Mouse (Mus musculus): ENCODE measurements around the gene Smpdl3b. TPM values are rescaled to one million over a fixed set of nuclear protein-coding genes. Genes with fewer than 3 reads are reported as not detected.
A peak's percentile ranks its signal among the peaks of the same experiment; 100 is the strongest.
"Not testable (repeated sequence)": the region's sequence is repeated elsewhere in the genome, so short reads cannot be mapped to it uniquely, and the experiment has no call there.

Smpdl3b gene
- polyA plus RNA-seq, 1 experiment from 2014 or later, result 5.3 TPM

DNA sequence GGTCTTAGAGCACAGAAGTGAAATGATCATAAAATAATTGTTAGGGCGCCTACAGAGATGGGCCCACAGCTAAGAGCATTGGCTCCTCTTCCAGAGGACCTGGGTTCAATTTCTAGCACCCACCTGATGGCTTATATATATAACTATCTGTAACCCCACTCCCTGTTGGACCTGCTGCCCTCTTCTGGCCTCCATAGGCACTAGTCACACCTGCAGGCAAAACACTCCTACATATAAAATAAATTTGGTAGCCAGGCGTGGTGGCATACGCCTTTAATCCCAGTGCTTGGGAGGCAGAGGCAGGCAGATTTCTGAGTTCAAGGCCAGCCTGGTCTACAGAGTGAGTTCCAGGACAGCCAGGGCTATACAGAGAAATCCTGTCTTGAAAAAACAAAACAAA, 6.1 kb upstream of the Smpdl3b start:
- H3K4me2 ChIP-seq (ENCODE audit: low read depth, low read length); H3K9ac ChIP-seq (ENCODE audit: low read length); H3K27ac ChIP-seq (ENCODE audit: low read length); H3K36me3 ChIP-seq (ENCODE audit: control insufficient read depth, insufficient read depth, low read length); ATAC-seq (ENCODE audit: insufficient read depth, low FRiP score); H3K4me1 ChIP-seq (ENCODE audit: control insufficient read depth, insufficient read depth, low read length); H3K4me3 ChIP-seq (replicated peaks; ENCODE audit: low read length); H3K9me3 ChIP-seq (replicated peaks; ENCODE audit: control insufficient read depth, low read length); H3K27me3 ChIP-seq (ENCODE audit: control insufficient read depth, insufficient read depth, low read length): not testable (repeated sequence)
- 85% methylated on average over 3 of the region's 3 CpGs for WGBS

DNA sequence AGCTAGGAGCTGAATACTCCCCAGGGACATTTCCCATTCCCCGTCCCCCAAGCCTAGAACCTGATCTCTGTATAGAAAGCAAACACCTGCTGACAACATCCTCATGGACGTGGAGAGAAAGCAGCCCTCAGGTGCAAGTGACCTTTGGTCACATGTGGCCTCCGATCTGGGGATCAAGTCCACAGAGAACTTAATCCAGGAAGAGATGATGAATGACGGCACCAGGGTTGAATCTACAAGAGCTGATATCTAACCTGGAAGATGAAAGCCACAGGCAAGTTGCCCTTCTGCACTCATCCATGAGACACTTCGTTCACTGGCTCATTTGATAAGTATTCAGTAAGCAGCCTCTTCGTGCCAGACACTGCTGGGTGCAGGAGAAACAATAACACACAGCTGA, 5.5 kb upstream of the Smpdl3b start:
- ATAC-seq (ENCODE audit: insufficient read depth, low FRiP score), result no peak
- Histone ChIP-seq H3K4me1 (ENCODE audit: control insufficient read depth, insufficient read depth, low read length) (no peaks in the 10 kb centered on the region; the same call in 1 of the 2 replicates), H3K36me3 (ENCODE audit: control insufficient read depth, insufficient read depth, low read length) (no peaks in the 10 kb centered on the region), H3K27ac (ENCODE audit: low read length) (no peak overlapping the region), H3K4me3 (replicated peaks; ENCODE audit: low read length) (no peak overlapping the region), H3K9me3 (replicated peaks; ENCODE audit: control insufficient read depth, low read length) (no peaks in the 10 kb centered on the region), H3K4me2 (ENCODE audit: low read depth, low read length) (no peak overlapping the region), H3K9ac (ENCODE audit: low read length) (no peak overlapping the region), H3K27me3 (ENCODE audit: control insufficient read depth, insufficient read depth, low read length) (peaks cover 1% of the 10 kb centered on the region; the same call in 1 of the 2 replicates)
- 56% methylated on average over 6 of the region's 6 CpGs for WGBS

DNA sequence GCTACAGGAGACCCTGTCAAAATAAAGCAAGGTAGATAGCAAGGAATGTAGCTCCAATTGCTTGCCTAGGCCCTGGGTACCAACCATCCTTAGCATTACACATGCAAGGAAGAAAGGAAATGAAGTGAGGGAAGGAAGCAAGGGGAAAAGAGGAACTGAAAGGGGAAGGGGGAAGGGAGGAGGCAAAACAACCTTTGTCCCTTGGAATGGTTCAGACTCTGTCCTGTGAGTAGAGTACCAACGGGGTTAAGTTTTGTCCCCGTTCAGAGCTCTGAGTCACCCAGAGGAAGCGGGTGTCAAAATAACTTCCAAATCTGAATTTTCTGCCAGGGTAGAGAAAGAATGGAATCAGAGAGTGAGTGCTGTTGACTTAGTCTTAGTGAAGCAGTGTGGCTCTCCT, 3.2 kb upstream of the Smpdl3b start:
- H3K9ac ChIP-seq (ENCODE audit: low read length), result no peak overlapping the region
- no peak for ATAC-seq (ENCODE audit: insufficient read depth, low FRiP score)
- H3K4me2 ChIP-seq (ENCODE audit: low read depth, low read length), result no peak overlapping the region
- 48% methylated on average over 3 of the region's 3 CpGs for WGBS
- H3K27me3 ChIP-seq (ENCODE audit: control insufficient read depth, insufficient read depth, low read length), result peaks cover 4% of the 10 kb centered on the region; the same call in 1 of the 2 replicates
- no peak overlapping the region for H3K27ac ChIP-seq (ENCODE audit: low read length)
- H3K36me3 ChIP-seq (ENCODE audit: control insufficient read depth, insufficient read depth, low read length), result no peaks in the 10 kb centered on the region
- H3K4me3 ChIP-seq (replicated peaks; ENCODE audit: low read length), result no peak overlapping the region
- H3K4me1 ChIP-seq (ENCODE audit: control insufficient read depth, insufficient read depth, low read length), result no peaks in the 10 kb centered on the region; the same call in 1 of the 2 replicates
- no peaks in the 10 kb centered on the region for H3K9me3 ChIP-seq (replicated peaks; ENCODE audit: control insufficient read depth, low read length)

DNA sequence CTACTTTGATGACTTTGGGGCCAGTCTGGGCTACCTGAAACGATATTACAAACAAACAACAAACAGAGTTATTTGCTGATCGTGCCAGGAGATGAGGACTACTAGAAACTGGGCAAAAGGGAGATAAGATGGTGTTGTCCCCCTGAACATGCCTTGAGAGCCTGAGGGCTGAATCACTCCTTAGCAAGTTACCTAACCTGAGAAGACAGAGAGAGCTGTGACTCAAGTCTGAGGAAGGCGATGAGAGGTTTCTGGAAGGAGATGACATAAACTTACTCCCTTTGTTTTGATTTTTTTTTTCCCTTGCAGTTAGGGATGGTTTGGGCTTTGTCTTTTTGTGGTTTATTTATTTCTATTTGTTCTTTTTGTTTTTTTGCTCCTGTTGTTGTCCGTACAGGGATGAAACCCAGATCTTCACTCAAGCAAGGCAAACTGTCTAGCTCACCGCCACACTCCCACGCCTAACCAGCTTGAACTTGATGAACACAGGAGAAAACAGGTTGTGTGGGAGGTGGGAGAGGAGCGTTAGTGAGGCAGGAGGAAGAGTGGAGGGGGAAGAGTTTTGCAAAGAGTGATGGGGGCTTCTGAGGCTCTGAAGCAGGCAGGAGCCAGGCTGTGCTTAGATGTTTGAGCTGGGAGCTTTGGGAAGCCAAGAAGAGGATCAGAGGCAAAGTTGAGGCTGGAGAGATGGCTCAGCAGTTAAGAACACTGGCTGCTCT, 740 bp upstream of the Smpdl3b start:
- 79% methylated on average over 7 of the region's 7 CpGs for WGBS
- H3K4me2 ChIP-seq (ENCODE audit: low read depth, low read length), result peak overlapping the region; percentile 99
- ATAC-seq (ENCODE audit: insufficient read depth, low FRiP score), result no peak
- H3K9ac ChIP-seq (ENCODE audit: low read length), result no peak overlapping the region
- no peak overlapping the region for H3K4me3 ChIP-seq (replicated peaks; ENCODE audit: low read length)
- H3K27ac ChIP-seq (ENCODE audit: low read length), result no peak overlapping the region
- H3K4me1 ChIP-seq (ENCODE audit: control insufficient read depth, insufficient read depth, low read length), result no peaks in the 10 kb centered on the region; the same call in 1 of the 2 replicates
- H3K9me3 ChIP-seq (replicated peaks; ENCODE audit: control insufficient read depth, low read length), result no peaks in the 10 kb centered on the region
- H3K36me3 ChIP-seq (ENCODE audit: control insufficient read depth, insufficient read depth, low read length), result no peaks in the 10 kb centered on the region
- peaks cover 4% of the 10 kb centered on the region; the same call in 1 of the 2 replicates for H3K27me3 ChIP-seq (ENCODE audit: control insufficient read depth, insufficient read depth, low read length)

DNA sequence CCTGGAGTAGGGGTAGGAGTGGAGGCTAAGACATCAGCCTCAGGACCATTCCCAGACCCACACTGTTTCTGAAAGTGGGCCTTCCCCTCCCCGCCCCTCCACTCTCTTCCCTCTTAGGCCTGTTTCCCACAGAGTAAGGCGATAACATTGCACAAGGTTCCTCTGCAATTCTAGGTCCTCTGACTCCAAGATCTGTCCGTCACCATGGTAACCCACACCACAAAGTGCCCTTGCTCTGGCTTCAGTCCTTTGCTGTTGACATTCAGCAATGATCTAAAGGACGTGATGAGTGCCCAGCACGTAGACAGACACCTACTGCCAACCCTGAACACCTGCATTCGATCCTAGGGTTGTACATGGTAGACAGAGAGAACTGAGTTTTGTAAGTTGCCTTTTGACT, 4.1 kb downstream of the Smpdl3b start:
- no peaks in the 10 kb centered on the region; the same call in 1 of the 2 replicates for H3K4me1 ChIP-seq (ENCODE audit: control insufficient read depth, insufficient read depth, low read length)

DNA sequence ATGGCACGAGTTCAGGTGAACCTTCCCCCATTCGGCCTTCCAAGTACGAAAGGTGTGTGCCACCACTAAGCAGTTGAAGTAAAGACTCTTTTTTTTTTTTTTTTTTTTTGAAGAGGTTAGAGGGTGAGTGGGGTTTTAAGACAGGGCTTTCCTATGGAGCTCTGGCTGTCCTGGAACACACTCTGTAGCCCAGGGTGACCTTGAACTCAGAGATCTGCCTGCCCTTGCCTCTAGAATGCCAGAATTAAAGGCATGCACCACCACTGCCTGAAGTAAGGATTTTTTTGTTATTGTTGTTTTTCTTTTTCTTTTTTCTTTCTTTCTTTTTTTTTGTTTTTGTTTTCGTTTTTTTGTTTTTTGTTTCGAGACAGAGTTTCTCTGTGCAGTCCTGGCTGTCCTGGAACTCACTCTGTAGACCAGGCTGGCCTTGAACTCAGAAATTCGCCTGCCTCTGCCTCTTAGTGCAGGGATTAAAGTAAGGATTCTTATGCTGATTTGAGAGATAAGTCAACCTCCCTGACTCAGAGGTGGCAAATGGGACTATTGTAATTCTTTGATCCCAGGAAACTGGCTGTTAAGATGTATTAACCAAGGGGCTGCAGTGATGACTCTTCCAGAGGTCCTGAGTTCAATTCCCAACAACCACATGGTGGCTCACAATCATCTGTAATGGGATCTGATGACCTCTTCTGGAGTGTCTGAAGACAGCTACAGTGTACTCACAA, 7.6 kb downstream of the Smpdl3b start:
- no peak overlapping the region for H3K4me2 ChIP-seq (ENCODE audit: low read depth, low read length)
- no peaks in the 10 kb centered on the region for H3K9me3 ChIP-seq (replicated peaks; ENCODE audit: control insufficient read depth, low read length)
- no peak overlapping the region for H3K4me3 ChIP-seq (replicated peaks; ENCODE audit: low read length)
- ATAC-seq (ENCODE audit: insufficient read depth, low FRiP score), result no peak
- H3K4me1 ChIP-seq (ENCODE audit: control insufficient read depth, insufficient read depth, low read length), result no peaks in the 10 kb centered on the region
- H3K27me3 ChIP-seq (ENCODE audit: control insufficient read depth, insufficient read depth, low read length), result no peaks in the 10 kb centered on the region
- H3K27ac ChIP-seq (ENCODE audit: low read length), result no peak overlapping the region
- WGBS, result 77% methylated on average over 6 of the region's 6 CpGs
- H3K9ac ChIP-seq (ENCODE audit: low read length), result no peak overlapping the region
- no peaks in the 10 kb centered on the region for H3K36me3 ChIP-seq (ENCODE audit: control insufficient read depth, insufficient read depth, low read length)

More for the DNA sequence above, 4.1 kb downstream of the Smpdl3b start:
- whole genome bisulfite sequencing, result 76% methylated on average over 6 of the region's 6 CpGs
- no peaks in the 10 kb centered on the region for H3K9me3 ChIP-seq (replicated peaks; ENCODE audit: control insufficient read depth, low read length)
- ATAC-seq (ENCODE audit: insufficient read depth, low FRiP score), result no peak
- H3K27ac ChIP-seq (ENCODE audit: low read length), result no peak overlapping the region
- H3K4me2 ChIP-seq (ENCODE audit: low read depth, low read length), result no peak overlapping the region
- H3K9ac ChIP-seq (ENCODE audit: low read length), result no peak overlapping the region
- H3K27me3 ChIP-seq (ENCODE audit: control insufficient read depth, insufficient read depth, low read length), result peaks cover 4% of the 10 kb centered on the region; the same call in 1 of the 2 replicates
- H3K36me3 ChIP-seq (ENCODE audit: control insufficient read depth, insufficient read depth, low read length), result no peaks in the 10 kb centered on the region
- H3K4me3 ChIP-seq (replicated peaks; ENCODE audit: low read length), result no peak overlapping the region

DNA sequence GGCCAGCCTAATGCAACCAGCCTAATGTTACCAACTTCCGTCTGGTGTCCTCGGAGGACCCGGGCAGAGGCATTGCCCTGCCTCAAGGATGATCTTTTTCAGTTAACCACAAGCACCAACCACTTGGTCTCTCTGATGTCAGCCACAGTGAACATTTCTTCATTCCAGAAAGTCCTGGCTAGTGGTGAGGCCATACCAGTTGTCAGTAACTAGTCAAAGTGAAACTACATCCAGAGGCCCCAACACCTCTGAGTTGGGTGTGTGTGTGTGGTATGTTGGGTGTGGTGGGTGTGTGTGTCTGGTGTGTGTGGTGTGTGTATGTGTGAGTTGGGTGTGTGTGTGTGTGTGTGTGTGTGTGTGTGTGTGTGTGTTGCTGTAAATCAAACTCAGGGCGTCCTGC, 8.3 kb downstream of the Smpdl3b start:
- Histone ChIP-seq H3K4me2 (ENCODE audit: low read depth, low read length) (no peak overlapping the region), H3K27me3 (ENCODE audit: control insufficient read depth, insufficient read depth, low read length) (no peaks in the 10 kb centered on the region), H3K36me3 (ENCODE audit: control insufficient read depth, insufficient read depth, low read length) (no peaks in the 10 kb centered on the region), H3K4me1 (ENCODE audit: control insufficient read depth, insufficient read depth, low read length) (no peaks in the 10 kb centered on the region), H3K4me3 (replicated peaks; ENCODE audit: low read length) (no peak overlapping the region), H3K9me3 (replicated peaks; ENCODE audit: control insufficient read depth, low read length) (no peaks in the 10 kb centered on the region), H3K9ac (ENCODE audit: low read length) (no peak overlapping the region), H3K27ac (ENCODE audit: low read length) (no peak overlapping the region)
- 92% methylated on average over 4 of the region's 4 CpGs for WGBS
- ATAC-seq (ENCODE audit: insufficient read depth, low FRiP score), result no peak

DNA sequence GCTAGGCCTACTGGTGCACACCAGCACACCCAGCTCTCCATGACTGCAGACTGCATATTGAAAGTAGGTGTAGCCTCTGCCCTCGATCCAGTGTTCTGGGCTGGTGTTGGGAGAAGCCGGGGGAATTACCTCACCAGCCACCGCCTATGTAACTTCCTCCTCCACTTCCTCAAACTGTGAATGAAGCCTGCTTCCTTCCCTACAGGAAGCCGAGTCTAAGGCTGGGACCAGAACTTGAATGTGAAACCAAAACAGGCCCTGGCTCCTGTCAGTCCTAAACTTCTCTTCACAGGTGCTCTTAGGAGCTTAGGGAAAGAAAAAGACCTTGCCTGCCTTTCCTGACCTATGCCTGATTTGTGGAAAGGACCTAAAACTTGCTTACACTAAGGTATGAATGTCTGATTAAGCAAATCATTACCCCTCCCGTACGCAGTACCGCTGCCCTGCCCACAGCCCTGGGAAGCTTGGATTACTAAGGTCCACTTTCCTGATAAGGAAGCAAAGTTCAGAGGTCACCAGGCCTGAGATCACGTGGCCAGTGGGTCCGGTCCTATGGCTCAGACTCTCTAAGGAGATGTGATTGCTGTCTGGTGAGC, 9.3 kb downstream of the Smpdl3b start:
- Histone ChIP-seq H3K36me3 (ENCODE audit: control insufficient read depth, insufficient read depth, low read length) (no peaks in the 10 kb centered on the region), H3K4me2 (ENCODE audit: low read depth, low read length) (peak overlapping the region; percentile 35; the same call in 1 of the 2 replicates), H3K27ac (ENCODE audit: low read length) (peak overlapping the region; percentile 46; the same call in 1 of the 2 replicates), H3K9me3 (replicated peaks; ENCODE audit: control insufficient read depth, low read length) (no peaks in the 10 kb centered on the region), H3K9ac (ENCODE audit: low read length) (no peak overlapping the region), H3K4me3 (replicated peaks; ENCODE audit: low read length) (peak overlapping the region; percentile 10; the same call in 1 of the 2 replicates), H3K27me3 (ENCODE audit: control insufficient read depth, insufficient read depth, low read length) (no peaks in the 10 kb centered on the region), H3K4me1 (ENCODE audit: control insufficient read depth, insufficient read depth, low read length) (no peaks in the 10 kb centered on the region)
- ATAC-seq (ENCODE audit: insufficient read depth, low FRiP score), result peak; percentile 72; the same call in 1 of the 2 replicates
- WGBS, result 42% methylated on average over 9 of the region's 9 CpGs
